Mouse (Mus musculus) ES-Bruce4 (cell line): ENCODE data around the gene Rps6kl1. TPM values are rescaled to one million over a fixed set of nuclear protein-coding genes. Genes with fewer than 3 reads are reported as not detected.

Experiments
- H3K27ac ChIP-seq: 2 replicates; pipeline ENCODE4 v1.5.1; 2012; ENCODE audit warnings: low read length, inconsistent platforms; ENCODE audit not compliant: insufficient read depth
- H3K27me3 ChIP-seq: 2 replicates; pipeline ENCODE4 v1.6.1; 2012; ENCODE audit warnings: mild to moderate bottlenecking, low read length, inconsistent platforms; ENCODE audit not compliant: control insufficient read depth, poor library complexity, insufficient read depth, severe bottlenecking
- H3K36me3 ChIP-seq: 2 replicates; pipeline ENCODE4 v1.6.1; 2012; ENCODE audit warnings: inconsistent platforms, mild to moderate bottlenecking, low read length, moderate library complexity; ENCODE audit not compliant: control insufficient read depth, poor library complexity, insufficient read depth, severe bottlenecking
- H3K4me1 ChIP-seq: one replicate; pipeline ENCODE4 v1.8.1; 2011; ENCODE audit warnings: low read length; ENCODE audit not compliant: control insufficient read depth, insufficient read depth
- H3K4me3 ChIP-seq: 2 replicates; pipeline ENCODE4 v1.5.1; 2011; ENCODE audit warnings: low read depth, mild to moderate bottlenecking, low read length
- H3K9ac ChIP-seq: 2 replicates; pipeline ENCODE4 v1.6.1; 2012; ENCODE audit warnings: low read depth, mild to moderate bottlenecking, inconsistent platforms; ENCODE audit not compliant: poor library complexity, severe bottlenecking
- H3K9me3 ChIP-seq: replicated peaks from 2 replicates; pipeline ENCODE4 v1.6.1; 2012; ENCODE audit warnings: mild to moderate bottlenecking, low read length, inconsistent platforms; ENCODE audit not compliant: control insufficient read depth, poor library complexity, insufficient read depth, severe bottlenecking
- CTCF ChIP-seq: IDR thresholded peaks from one replicate; pipeline ENCODE4 v1.8.1; 2011; ENCODE audit warnings: low read depth, low read length
- EP300 ChIP-seq: IDR thresholded peaks from 2 replicates; pipeline ENCODE4 v1.6.1; 2011; ENCODE audit warnings: low read depth, low read length; ENCODE audit not compliant: insufficient read depth
- POLR2A ChIP-seq: IDR thresholded peaks from one replicate; pipeline ENCODE4 v1.8.1; 2011; ENCODE audit warnings: low read length; ENCODE audit not compliant: insufficient read depth
- polyA plus RNA-seq: library from polyadenylated mRNA; stranded (reverse); fragments of >200 nt; gene quantifications from 2 replicates; pipeline ENCODE4 v1.2.4, GENCODE M21; 2011; ENCODE audit warnings: low read depth; ENCODE audit not compliant: missing spikeins, insufficient read depth, insufficient read length

Gene Rps6kl1
- polyA plus RNA-seq, 1 experiment = 3.0 TPM

- no peaks in the 10 kb centered on the region for H3K27me3 ChIP-seq
- H3K27ac ChIP-seq = no peak overlapping the region
- no peak for TF ChIP-seq CTCF
- no peaks in the 10 kb centered on the region for H3K9me3 ChIP-seq
- no peak overlapping the region for H3K9ac ChIP-seq
- no peak overlapping the region for H3K4me3 ChIP-seq
- H3K4me1 ChIP-seq = no peaks in the 10 kb centered on the region
- no peaks in the 10 kb centered on the region for H3K36me3 ChIP-seq
These were observed 19.9 kb upstream of the Rps6kl1 start for GRCm38 (mm10) chr12:85170948-85171307.

GRCm38 (mm10) chr12:85170284-85170947 lies 19.4 kb upstream of the Rps6kl1 start:
- TF ChIP-seq CTCF (no peak), POLR2A (no peak), EP300 (no peak)
- no peaks in the 10 kb centered on the region for H3K36me3 ChIP-seq
- H3K4me1 ChIP-seq = no peaks in the 10 kb centered on the region
- H3K27me3 ChIP-seq = no peaks in the 10 kb centered on the region
- no peaks in the 10 kb centered on the region for H3K9me3 ChIP-seq
- no peak overlapping the region for H3K9ac ChIP-seq
- no peak overlapping the region for H3K27ac ChIP-seq
- H3K4me3 ChIP-seq = no peak overlapping the region

GRCm38 (mm10) chr12:85169877-85170276 lies 18.8 kb upstream of the Rps6kl1 start:
- TF ChIP-seq EP300 (no peak), CTCF (no peak), POLR2A (no peak)
- H3K9me3 ChIP-seq = no peaks in the 10 kb centered on the region
- no peak overlapping the region for H3K27ac ChIP-seq
- H3K4me1 ChIP-seq = no peaks in the 10 kb centered on the region
- no peak overlapping the region for H3K4me3 ChIP-seq
- H3K36me3 ChIP-seq = no peaks in the 10 kb centered on the region
- 0 out of 2 replicates have a peak overlapping the region, but pooled peaks have one; percentile 8 for H3K9ac ChIP-seq
- H3K27me3 ChIP-seq = no peaks in the 10 kb centered on the region

- Histone ChIP-seq H3K27ac (no peak overlapping the region), H3K9ac (peak overlapping the region; percentile 45)
These were observed 18.2 kb upstream of the Rps6kl1 start for GRCm38 (mm10) chr12:85169117-85169858.

GRCm38 (mm10) chr12:85166631-85167030 lies 15.6 kb upstream of the Rps6kl1 start:
- Histone ChIP-seq H3K36me3 (no peaks in the 10 kb centered on the region), H3K27me3 (no peaks in the 10 kb centered on the region), H3K9me3 (no peaks in the 10 kb centered on the region), H3K4me3 (no peak overlapping the region), H3K27ac (no peak overlapping the region), H3K4me1 (no peaks in the 10 kb centered on the region), H3K9ac (no peak overlapping the region)
- TF ChIP-seq CTCF = no peak
- TF ChIP-seq POLR2A = no peak
- no peak for TF ChIP-seq EP300

More at GRCm38 (mm10) chr12:85169117-85169858, 18.2 kb upstream of the Rps6kl1 start:
- Histone ChIP-seq H3K9me3 (no peaks in the 10 kb centered on the region), H3K27me3 (no peaks in the 10 kb centered on the region), H3K4me1 (no peaks in the 10 kb centered on the region), H3K4me3 (peak overlapping the region; percentile 87), H3K36me3 (no peaks in the 10 kb centered on the region)
- TF ChIP-seq EP300 = 0 out of 2 replicates have a peak, but pooled peaks have one; percentile 21
- peak; percentile 85 for TF ChIP-seq CTCF
- TF ChIP-seq POLR2A = no peak

- H3K27ac ChIP-seq = no peak overlapping the region
These were observed 13.9 kb upstream of the Rps6kl1 start for GRCm38 (mm10) chr12:85164996-85165395.

More at GRCm38 (mm10) chr12:85164996-85165395, 13.9 kb upstream of the Rps6kl1 start:
- TF ChIP-seq CTCF (no peak), POLR2A (no peak), EP300 (no peak)
- no peaks in the 10 kb centered on the region for H3K4me1 ChIP-seq
- H3K27me3 ChIP-seq = no peaks in the 10 kb centered on the region
- H3K9me3 ChIP-seq = no peaks in the 10 kb centered on the region
- no peak overlapping the region for H3K4me3 ChIP-seq
- no peak overlapping the region for H3K9ac ChIP-seq
- no peaks in the 10 kb centered on the region for H3K36me3 ChIP-seq
